Mouse (Mus musculus): ENCODE measurements at regions not wholly inside any gene's neighbourhood (a gene's known extent, or its start where the extent isn't known, plus 50 kb on each side); places are given as distances from the start of the nearest gene placed in this dataset.

GRCm38 (mm10) chr17:73048164-73048563 lies 59.6 kb upstream of the Lclat1 start:
- DNase-seq (ENCODE audit: low spot score in 2 of 2), result no peak

- no peak for DNase-seq (ENCODE audit: low spot score in 2 of 2)
Measured at GRCm38 (mm10) chr17:73052956-73053355, 54.8 kb upstream of the Lclat1 start.

- no peak for DNase-seq (ENCODE audit: low spot score in 2 of 2)
Measured at GRCm38 (mm10) chr17:73053479-73054215, 54.1 kb upstream of the Lclat1 start.

- no peak for DNase-seq (ENCODE audit: low spot score in 2 of 2)
Measured at GRCm38 (mm10) chr17:73054226-73054625, 53.6 kb upstream of the Lclat1 start.

GRCm38 (mm10) chr17:73055197-73055596 lies 52.6 kb upstream of the Lclat1 start:
- DNase-seq (ENCODE audit: low spot score in 2 of 2), result no peak

- no peak for DNase-seq (ENCODE audit: low spot score in 2 of 2)
Measured at GRCm38 (mm10) chr17:73055611-73056010, 52.2 kb upstream of the Lclat1 start.

- DNase-seq (ENCODE audit: low spot score in 2 of 2), result no peak
Measured at GRCm38 (mm10) chr17:73056616-73057015, 51.2 kb upstream of the Lclat1 start.

Data from right cerebral cortex, postnatal 10 days (tissue).